Mouse (Mus musculus) spleen, adult 2 months (tissue): ENCODE data around the gene Cib3. TPM values are rescaled to one million over a fixed set of nuclear protein-coding genes. Genes with fewer than 3 reads are reported as not detected.

ENCODE experiments used
- DNase-seq, 2 experiments: peaks; one replicate each; pipeline versions ENCODE4 v3.0.0 to v3.0.0-alpha.2; 2012 to 2021; ENCODE audit warnings: low spot score in 2 of 2, low read depth in 1 of 2
- H3K27ac ChIP-seq: fragments of 200-500 bp; 2 replicates; pipeline ENCODE4 v1.5.1; 2012; ENCODE audit warnings: low read length, inconsistent platforms; ENCODE audit not compliant: insufficient read depth
- H3K27me3 ChIP-seq: fragments of 200-500 bp; 2 replicates; pipeline ENCODE4 v1.6.1; 2012; ENCODE audit warnings: mild to moderate bottlenecking, moderate library complexity, low read length, inconsistent platforms; ENCODE audit not compliant: control insufficient read depth, insufficient read depth
- H3K36me3 ChIP-seq: fragments of 200-500 bp; 2 replicates; pipeline ENCODE4 v1.6.1; 2012; ENCODE audit warnings: mild to moderate bottlenecking, low read length, inconsistent platforms; ENCODE audit not compliant: control insufficient read depth, insufficient read depth
- H3K4me1 ChIP-seq: fragments of 200-500 bp; 2 replicates; pipeline ENCODE4 v1.6.1; 2011; ENCODE audit warnings: inconsistent platforms; ENCODE audit not compliant: control insufficient read depth, insufficient read depth, insufficient read length
- H3K4me3 ChIP-seq: fragments of 200-500 bp; 2 replicates; pipeline ENCODE4 v1.5.1; 2011; ENCODE audit warnings: mild to moderate bottlenecking, inconsistent platforms; ENCODE audit not compliant: insufficient read depth, insufficient read length; ENCODE audit errors: extremely low read depth
- CTCF ChIP-seq: fragments of 200-500 bp; IDR thresholded peaks from 2 replicates; pipeline ENCODE4 v1.5.1; 2011; ENCODE audit warnings: mild to moderate bottlenecking, inconsistent platforms; ENCODE audit not compliant: insufficient read depth, insufficient read length, insufficient replicate concordance; ENCODE audit errors: extremely low read depth
- POLR2A ChIP-seq: fragments of 200-500 bp; IDR thresholded peaks from 2 replicates; pipeline ENCODE4 v1.6.1; 2011; ENCODE audit warnings: low read depth, low read length, inconsistent platforms
- WGBS: fragments of 180-500 bp; shearing (Covaris S2); methylation state at CpG from one replicate; pipeline ENCODE4 v1.1.7; 2018; 5-methylcytosine and 5-hydroxymethylcytosine counted together
- polyA plus RNA-seq: library from polyadenylated mRNA; depleted of rRNA; stranded (reverse); fragments of >200 nt; gene quantifications from 2 replicates; pipeline ENCODE4 v1.2.3, GENCODE M21; 2012

The Cib3 gene
- polyA plus RNA-seq, 1 experiment, result 0.61 TPM

- H3K27ac ChIP-seq, result no peak overlapping the region
- TF ChIP-seq POLR2A (no peak), CTCF (peak; percentile 49; the same call in 1 of the 2 replicates)
- peak in 1 of 2 experiments; percentile 62 for DNase-seq
- H3K36me3 ChIP-seq, result peaks cover 21% of the 10 kb centered on the region
- peaks cover 10% of the 10 kb centered on the region; the same call in 1 of the 2 replicates for H3K4me1 ChIP-seq
- no peaks in the 10 kb centered on the region for H3K27me3 ChIP-seq
- H3K4me3 ChIP-seq, result no peak overlapping the region
- WGBS, result 62% methylated on average over 7 of the region's 7 CpGs
These were observed 44.7 kb upstream of the Cib3 start for GRCm38 (mm10) chr8:72257171-72257901.

- 8% methylated on average over 2 of the region's 2 CpGs for WGBS
- no peak overlapping the region for H3K27ac ChIP-seq
These were observed 32.0 kb upstream of the Cib3 start for GRCm38 (mm10) chr8:72244610-72245009.

GRCm38 (mm10) chr8:72242226-72242625 is 29.6 kb upstream of the Cib3 start:
- WGBS, result 93% methylated on average over 1 of the region's 1 CpGs
- Histone ChIP-seq H3K27me3 (no peaks in the 10 kb centered on the region), H3K27ac (no peak overlapping the region), H3K4me3 (no peak overlapping the region), H3K36me3 (peaks cover 6% of the 10 kb centered on the region), H3K4me1 (peaks cover 9% of the 10 kb centered on the region; the same call in 1 of the 2 replicates)
- no peak for TF ChIP-seq POLR2A
- TF ChIP-seq CTCF, result no peak
- no peak for DNase-seq

More at GRCm38 (mm10) chr8:72244610-72245009, 32.0 kb upstream of the Cib3 start:
- Histone ChIP-seq H3K36me3 (peaks cover 10% of the 10 kb centered on the region), H3K4me3 (no peak overlapping the region), H3K27me3 (no peaks in the 10 kb centered on the region), H3K4me1 (peaks cover 9% of the 10 kb centered on the region; the same call in 1 of the 2 replicates)
- peak in 1 of 2 experiments; percentile 37 for DNase-seq
- TF ChIP-seq POLR2A, result no peak
- TF ChIP-seq CTCF, result no peak

GRCm38 (mm10) chr8:72240951-72241350 is 28.3 kb upstream of the Cib3 start:
- TF ChIP-seq CTCF (no peak), POLR2A (no peak)
- H3K4me1 ChIP-seq, result peaks cover 9% of the 10 kb centered on the region; the same call in 1 of the 2 replicates

DNA sequence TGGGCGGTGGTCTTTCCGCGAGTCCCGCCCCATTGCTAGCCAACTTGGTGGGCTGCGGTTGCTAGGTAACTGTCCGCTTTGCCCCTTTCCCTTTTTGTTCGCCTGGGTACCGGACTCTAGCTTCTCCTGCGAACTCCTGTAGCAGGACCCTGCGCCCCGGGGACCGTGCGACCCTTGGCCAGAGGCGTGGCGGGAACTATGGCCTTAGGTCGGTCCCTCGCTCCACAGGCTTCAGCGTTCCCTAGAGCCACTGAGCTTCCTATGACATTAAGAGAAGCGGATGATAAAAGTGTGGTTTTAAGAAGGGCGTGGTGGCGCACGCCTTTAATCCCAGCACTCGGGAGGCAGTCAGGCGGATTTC is 27.7 kb upstream of the Cib3 start:
- Histone ChIP-seq H3K27me3 (no peaks in the 10 kb centered on the region), H3K4me1 (peaks cover 9% of the 10 kb centered on the region; the same call in 1 of the 2 replicates), H3K36me3 (peaks cover 4% of the 10 kb centered on the region; the same call in 1 of the 2 replicates), H3K27ac (peak overlapping the region; percentile 100), H3K4me3 (peak overlapping the region; percentile 94)
- no peak for TF ChIP-seq POLR2A
- no peak for TF ChIP-seq CTCF
- no peak for DNase-seq
- WGBS, result 1% methylated on average over 24 of the region's 24 CpGs

More at GRCm38 (mm10) chr8:72240951-72241350, 28.3 kb upstream of the Cib3 start:
- no peaks in the 10 kb centered on the region for H3K27me3 ChIP-seq
- peak overlapping the region; percentile 94; the same call in 1 of the 2 replicates for H3K4me3 ChIP-seq
- no peak overlapping the region; the same call in 1 of the 2 replicates for H3K27ac ChIP-seq
- DNase-seq, result no peak
- peaks cover 4% of the 10 kb centered on the region for H3K36me3 ChIP-seq
- WGBS, result 57% methylated on average over 7 of the region's 7 CpGs

DNA sequence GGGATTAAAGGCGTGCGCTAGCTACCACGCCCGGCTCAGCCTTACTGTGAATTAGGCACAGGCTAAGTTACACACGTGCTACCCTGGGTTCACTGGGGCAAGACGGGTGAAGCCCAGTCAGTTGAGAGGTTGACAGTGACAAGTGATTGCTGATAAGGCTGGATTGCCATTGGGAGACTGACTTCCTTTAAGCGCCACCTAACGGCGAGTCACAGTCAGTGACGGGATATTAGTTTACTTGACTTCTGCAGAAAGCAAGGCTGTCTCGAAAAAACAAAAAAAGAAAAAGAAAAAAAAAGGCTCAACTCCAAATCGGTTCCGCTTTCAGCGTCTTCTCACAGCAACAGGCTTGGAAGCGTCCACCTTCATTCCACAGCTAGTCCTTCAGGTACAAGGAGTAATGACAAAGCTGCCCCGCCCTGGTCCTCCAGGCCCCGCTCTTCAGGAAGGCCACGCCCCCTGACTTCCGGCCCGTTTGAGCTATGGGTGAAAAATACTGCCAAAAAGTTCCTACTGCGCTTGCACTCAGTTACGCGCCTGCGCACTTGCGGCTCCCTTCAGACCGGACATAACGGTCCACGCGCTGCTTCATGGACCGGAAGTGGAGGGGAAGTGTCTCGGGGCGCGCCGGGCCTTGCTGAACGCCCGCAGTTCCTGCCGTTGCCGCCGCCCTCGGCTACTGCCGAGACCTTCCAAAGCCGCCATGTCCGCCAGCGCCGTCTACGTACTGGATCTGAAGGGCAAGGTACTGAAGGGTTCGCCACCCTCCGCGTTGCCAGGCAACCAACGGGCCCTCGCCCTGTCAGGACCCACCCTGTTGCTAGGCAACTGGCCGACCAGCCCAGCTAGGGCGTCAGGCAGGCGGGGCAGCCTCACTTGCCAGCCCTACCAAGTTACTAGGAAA is 27.1 kb upstream of the Cib3 start, which contains the start of gene Ap1m1:
Gene Ap1m1, plus strand, starts transcription at position 520 of the 904 bp plus-strand sequence.
- peak; percentile 98 to 99 for DNase-seq
- under 1% methylated on average over 54 of the region's 54 CpGs for WGBS
- H3K4me1 ChIP-seq, result peaks cover 9% of the 10 kb centered on the region; the same call in 1 of the 2 replicates
- peaks cover 4% of the 10 kb centered on the region; the same call in 1 of the 2 replicates for H3K36me3 ChIP-seq
- TF ChIP-seq CTCF (peak; percentile 47; the same call in 1 of the 2 replicates), POLR2A (peak; percentile 22)
- no peaks in the 10 kb centered on the region for H3K27me3 ChIP-seq
- peak within 1 kb of the TSS; percentile 94 for H3K4me3 ChIP-seq
- H3K27ac ChIP-seq, result peak within 1 kb of the TSS; percentile 100
